Mouse (Mus musculus) T-helper 2 cell (primary cell): ENCODE results near the gene Agpat4.

Experiments
- in situ Hi-C: fragments of 300-600 bp; cut with MboI, MseI; formaldehyde crosslinking; loops from one replicate; pipeline ENCODE4 v1.15.1; 2025; ENCODE audit warnings: high pct_unique_total_duplicates

Gene Agpat4

GRCm38 (mm10) chr17:12268538-12268937, 150.0 kb downstream of the Agpat4 start:
- in situ Hi-C loops = no loop called here
